Mouse (Mus musculus) heart, postnatal 0 days (tissue): ENCODE data around the gene Tcte2. TPM values are rescaled to one million over a fixed set of nuclear protein-coding genes. Genes with fewer than 3 reads are reported as not detected.

Experiments
- ATAC-seq: fragments of 200-750 bp; cut with Nextera tagmentation; 2 replicates; pipeline ENCODE4 v1.8.0; 2017; ENCODE audit warnings: low read depth, moderate number of reproducible peaks, moderate library complexity; ENCODE audit not compliant: insufficient read depth
- DNase-seq: peaks from one replicate; pipeline ENCODE4 v3.0.0-alpha.2; 2016; ENCODE audit warnings: low spot score
- H3K27ac ChIP-seq: fragments of 300-500 bp; sonication (generic); 2 replicates; pipeline ENCODE4 v1.5.1; 2014; ENCODE audit warnings: low read depth, mild to moderate bottlenecking
- H3K27me3 ChIP-seq: fragments of 300-500 bp; sonication (generic); 2 replicates; pipeline ENCODE4 v1.6.1; 2014; ENCODE audit warnings: low read length, mixed read lengths; ENCODE audit not compliant: control insufficient read depth, insufficient read depth
- H3K36me3 ChIP-seq: fragments of 300-500 bp; sonication (generic); replicated peaks from 2 replicates; pipeline ENCODE4 v1.6.1; 2014; ENCODE audit warnings: low read length, mixed read lengths; ENCODE audit not compliant: control insufficient read depth, insufficient read depth
- H3K4me1 ChIP-seq: fragments of 300-500 bp; sonication (generic); 2 replicates; pipeline ENCODE4 v1.6.1; 2014; ENCODE audit warnings: antibody characterized with exemption; ENCODE audit not compliant: control insufficient read depth, insufficient read depth
- H3K4me2 ChIP-seq: fragments of 300-500 bp; sonication (generic); 2 replicates; pipeline ENCODE4 v1.6.1; 2014; ENCODE audit warnings: low read depth, mild to moderate bottlenecking, low read length, moderate library complexity
- H3K4me3 ChIP-seq: fragments of 300-500 bp; sonication (generic); 2 replicates; pipeline ENCODE4 v1.5.1; 2014; ENCODE audit warnings: low read depth, low read length
- H3K9ac ChIP-seq: fragments of 300-500 bp; sonication (generic); replicated peaks from 2 replicates; pipeline ENCODE4 v1.6.1; 2014; ENCODE audit warnings: low read depth, low read length, mixed read lengths
- H3K9me3 ChIP-seq: fragments of 300-500 bp; sonication (generic); replicated peaks from 2 replicates; pipeline ENCODE4 v1.6.1; 2016; ENCODE audit warnings: low read length; ENCODE audit not compliant: control insufficient read depth
- CTCF ChIP-seq: IDR thresholded peaks from 2 replicates; pipeline ENCODE4 v1.5.1; 2016; ENCODE audit warnings: antibody characterized with exemption, control low read depth, low read depth
- EP300 ChIP-seq: IDR thresholded peaks from 2 replicates; pipeline ENCODE4 v1.6.1; 2016; ENCODE audit warnings: antibody characterized with exemption, low read depth
- WGBS: fragments of 180-500 bp; shearing (Covaris S2); extraction: QIAGEN DNeasy Blood & Tissue Kit; methylation state at CpG from one replicate; pipeline ENCODE4 v1.1.7; 2014; 5-methylcytosine and 5-hydroxymethylcytosine counted together
- polyA plus RNA-seq: library from polyadenylated mRNA; unstranded; fragments of >200 nt; fragmentation: Nextera tagmentation; extraction: Ambion mirVana; gene quantifications from 2 replicates; pipeline ENCODE4 v1.2.1, GENCODE M21; 2015
- total RNA-seq: library from RNA; depleted of rRNA; stranded (reverse); fragments of >200 nt; gene quantifications from 2 replicates; pipeline ENCODE4 v1.2.3, GENCODE M21; 2014; ENCODE audit warnings: low replicate concordance

Tcte2 gene
- total and polyA plus RNA-seq, 2 experiments from 2014 or later: 0.92 to 4.5 TPM

DNA sequence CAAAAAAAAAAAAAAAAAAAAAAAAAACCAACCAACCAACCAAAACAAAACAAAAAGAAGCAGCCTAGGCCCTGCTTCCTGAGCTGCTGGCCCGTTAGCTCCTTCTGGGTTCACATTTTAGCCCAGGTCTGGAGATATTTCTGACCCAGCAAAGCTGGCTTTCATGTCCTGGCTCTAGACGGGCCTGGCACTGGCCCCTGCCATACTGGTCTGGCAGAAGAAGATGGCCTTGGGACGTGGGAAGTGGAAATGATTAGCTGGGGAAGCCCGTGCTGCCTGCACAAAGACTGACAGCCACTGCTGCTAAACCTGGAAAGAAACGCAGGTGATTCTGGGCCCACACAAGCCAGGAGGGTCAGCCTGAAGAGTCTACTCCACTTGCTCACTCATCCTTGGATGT is 50.5 kb downstream of the Tcte2 start:
- Histone ChIP-seq H3K4me3 (no peak overlapping the region), H3K27ac (no peak overlapping the region), H3K27me3 (no peaks in the 10 kb centered on the region), H3K4me1 (no peaks in the 10 kb centered on the region), H3K9me3 (no peaks in the 10 kb centered on the region), H3K36me3 (no peaks in the 10 kb centered on the region), H3K9ac (no peak overlapping the region), H3K4me2 (no peak overlapping the region)
- ATAC-seq (no peak), DNase-seq (no peak)
- TF ChIP-seq CTCF: no peak
- TF ChIP-seq EP300: no peak
- WGBS: 77% methylated on average over 5 of the region's 5 CpGs

DNA sequence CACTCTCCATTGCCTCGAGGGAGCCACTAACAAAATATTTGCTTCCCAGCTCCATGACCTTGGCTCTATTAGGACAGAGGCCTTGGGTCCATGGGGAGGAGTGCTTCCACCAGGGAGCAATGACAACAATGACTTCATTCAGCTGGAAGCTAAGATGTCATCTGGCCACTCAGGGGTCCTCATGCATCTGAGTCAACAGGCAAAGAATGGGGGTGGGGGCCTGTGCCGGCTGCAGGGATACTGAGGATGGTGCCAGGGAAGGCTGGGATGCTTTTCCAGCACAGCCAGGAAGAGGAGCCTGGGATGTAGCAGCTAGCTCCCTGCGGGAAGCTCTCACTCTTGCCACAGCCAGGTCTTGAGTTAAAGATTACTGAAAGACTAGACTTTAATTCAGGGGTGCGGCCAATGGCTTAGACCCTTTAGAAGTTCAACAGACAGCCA is 56.1 kb downstream of the Tcte2 start:
- no peak overlapping the region for H3K9ac ChIP-seq
- TF ChIP-seq CTCF (no peak), EP300 (no peak)
- H3K4me3 ChIP-seq: no peak overlapping the region
- WGBS: 30% methylated on average over 4 of the region's 4 CpGs
- H3K27ac ChIP-seq: no peak overlapping the region
- no peaks in the 10 kb centered on the region for H3K27me3 ChIP-seq
- H3K4me2 ChIP-seq: no peak overlapping the region
- H3K9me3 ChIP-seq: no peaks in the 10 kb centered on the region
- ATAC-seq (peak; percentile 27), DNase-seq (peak; percentile 38)
- peaks cover 14% of the 10 kb centered on the region for H3K4me1 ChIP-seq
- H3K36me3 ChIP-seq: no peaks in the 10 kb centered on the region

DNA sequence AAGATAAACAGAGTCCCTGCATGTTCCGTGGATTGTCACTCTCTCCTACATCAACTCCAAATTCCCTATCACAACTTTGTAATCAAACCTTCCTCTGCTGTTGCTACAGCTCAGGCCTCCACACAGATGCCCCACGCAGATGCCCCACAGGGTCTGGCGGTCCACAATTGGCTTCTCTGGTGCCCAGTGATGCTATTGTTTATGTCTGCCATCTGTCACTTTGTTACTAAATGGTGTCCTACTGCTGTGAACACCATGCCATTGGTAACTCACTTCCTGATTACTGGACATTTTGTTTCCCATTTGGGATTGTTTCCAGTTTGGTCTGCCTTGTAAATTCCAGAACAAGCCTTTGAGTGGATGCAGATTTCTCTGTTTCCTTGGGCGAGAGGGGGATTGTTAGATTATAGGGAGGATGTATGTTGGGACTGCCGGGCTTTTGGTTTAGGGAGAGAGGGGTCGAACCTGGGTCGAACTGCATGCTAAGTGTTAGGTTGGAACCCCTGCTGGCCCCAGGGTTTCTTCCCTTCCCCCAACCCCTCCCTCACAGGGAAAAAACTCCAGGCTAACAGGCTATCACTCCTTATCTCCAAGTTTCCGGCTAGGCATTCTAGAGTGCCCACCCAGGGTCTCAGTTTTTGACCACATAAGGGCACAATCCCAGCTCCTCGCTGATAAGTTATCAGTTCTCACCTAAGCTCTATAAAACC is 57.9 kb downstream of the Tcte2 start:
- Histone ChIP-seq H3K27me3 (no peaks in the 10 kb centered on the region), H3K36me3 (no peaks in the 10 kb centered on the region), H3K27ac (peak overlapping the region; percentile 19), H3K9ac (no peak overlapping the region), H3K4me2 (no peak overlapping the region), H3K4me3 (no peak overlapping the region), H3K4me1 (peaks cover 28% of the 10 kb centered on the region), H3K9me3 (no peaks in the 10 kb centered on the region)
- DNase-seq (peak; percentile 31), ATAC-seq (no peak)
- 40% methylated on average over 9 of the region's 9 CpGs for WGBS
- no peak for TF ChIP-seq CTCF

DNA sequence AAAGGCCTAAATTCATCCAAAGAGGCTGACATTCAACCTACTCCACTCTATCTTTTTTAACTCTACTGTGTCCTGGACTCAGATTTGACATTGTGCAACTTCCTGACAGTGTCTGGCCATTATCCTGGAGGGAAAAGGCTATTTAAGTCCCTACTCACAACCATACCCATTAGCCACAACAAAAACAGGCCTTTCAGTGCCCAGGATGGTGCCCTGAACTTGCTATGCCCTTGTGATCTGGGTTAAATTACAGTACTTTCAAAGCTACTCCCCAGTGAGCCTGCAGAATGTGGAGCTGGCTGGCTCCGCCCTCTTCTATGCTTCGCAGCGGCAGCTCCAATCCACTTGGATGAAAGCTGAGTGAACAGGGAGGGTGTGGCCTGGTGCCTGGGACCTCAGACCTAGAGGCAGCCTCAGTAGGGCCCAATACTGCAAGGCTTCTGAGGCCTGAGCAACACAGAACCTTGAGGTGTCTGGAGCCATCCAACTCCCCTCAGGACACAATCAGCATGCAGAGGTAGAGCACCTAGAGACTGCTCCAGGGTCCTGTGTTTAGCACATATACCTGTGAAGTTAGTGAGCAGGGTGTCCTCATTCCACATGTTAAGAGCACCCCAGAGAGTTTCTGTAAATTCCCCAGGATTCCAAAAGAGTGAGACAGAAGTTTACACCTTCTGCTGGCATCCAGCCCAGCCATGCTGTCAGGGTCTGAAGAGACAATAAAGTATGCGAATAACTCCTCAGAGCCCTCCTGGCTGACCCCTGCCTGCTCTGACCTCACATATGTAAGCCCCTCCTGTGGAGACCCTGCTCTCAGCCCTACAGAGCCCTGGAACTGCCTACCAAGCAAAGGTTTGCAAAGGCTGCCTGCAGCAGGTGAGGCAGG is 61.3 kb downstream of the Tcte2 start:
- no peaks in the 10 kb centered on the region for H3K9me3 ChIP-seq
- 21% methylated on average over 4 of the region's 4 CpGs for WGBS
- ATAC-seq (peak; percentile 81), DNase-seq (peak; percentile 65)
- H3K36me3 ChIP-seq: no peaks in the 10 kb centered on the region
- H3K4me1 ChIP-seq: peaks cover 28% of the 10 kb centered on the region
- no peak for TF ChIP-seq EP300
- no peak for TF ChIP-seq CTCF
- no peak overlapping the region for H3K4me3 ChIP-seq
- H3K27me3 ChIP-seq: no peaks in the 10 kb centered on the region
- H3K9ac ChIP-seq: no peak overlapping the region
- no peak overlapping the region for H3K4me2 ChIP-seq
- H3K27ac ChIP-seq: peak overlapping the region; percentile 82

DNA sequence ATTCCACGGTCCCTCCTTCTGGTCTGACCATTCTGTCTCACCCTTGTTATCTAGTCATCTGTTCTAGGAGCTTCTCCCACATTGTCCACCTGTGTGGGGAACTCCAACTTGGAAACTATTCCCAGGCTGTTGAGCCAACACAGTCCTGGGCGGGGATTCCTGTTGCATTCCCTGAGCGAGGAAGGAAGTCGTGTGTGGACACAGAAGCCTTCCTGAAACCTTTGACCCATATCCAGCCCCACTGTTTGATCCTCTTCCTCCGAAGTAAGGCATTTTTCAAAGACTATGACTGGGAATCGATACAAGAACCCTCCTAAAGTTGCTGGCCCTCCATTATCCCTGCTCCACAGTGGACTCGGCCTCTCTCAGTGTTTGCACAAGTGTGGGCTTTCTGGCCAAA is 61.9 kb downstream of the Tcte2 start:
- Histone ChIP-seq H3K36me3 (no peaks in the 10 kb centered on the region), H3K4me1 (peaks cover 26% of the 10 kb centered on the region), H3K4me2 (0 out of 2 replicates have a peak overlapping the region, but pooled peaks have one; percentile 7), H3K27ac (peak overlapping the region; percentile 82), H3K27me3 (no peaks in the 10 kb centered on the region), H3K4me3 (no peak overlapping the region), H3K9me3 (no peaks in the 10 kb centered on the region), H3K9ac (no peak overlapping the region)
- WGBS: 40% methylated on average over 7 of the region's 7 CpGs
- no peak for TF ChIP-seq CTCF
- no peak for TF ChIP-seq EP300
- DNase-seq (peak; percentile 45), ATAC-seq (peak; percentile 73)
